Mouse (Mus musculus) lung, adult 2 months (tissue): ENCODE data around the gene Gprin2.

Experiments used
- CTCF ChIP-seq: fragments of 200-500 bp; IDR thresholded peaks from 2 replicates; pipeline ENCODE4 v1.5.1; 2011; ENCODE audit warnings: mild to moderate bottlenecking, low read length, control low read depth; ENCODE audit not compliant: insufficient read depth
- POLR2A ChIP-seq: fragments of 200-500 bp; IDR thresholded peaks from 2 replicates; pipeline ENCODE4 v1.6.1; 2011; ENCODE audit warnings: low read depth, mild to moderate bottlenecking, control low read depth, low read length, borderline replicate concordance; ENCODE audit errors: extremely low read depth

- no peak for TF ChIP-seq CTCF
- no peak for TF ChIP-seq POLR2A
Observed at GRCm38 (mm10) chr14:34219786-34220198, 18.3 kb upstream of the Gprin2 start.
